Mouse (Mus musculus) heart, embryonic 11.5 days (tissue): Measurements from ENCODE around the gene Vldlr. TPM values are rescaled to one million over a fixed set of nuclear protein-coding genes. Genes with fewer than 3 reads are reported as not detected.

Experiments used
- ATAC-seq: fragments of 200-750 bp; cut with Nextera tagmentation; replicated peaks from 2 replicates; pipeline ENCODE4 v1.8.0; 2017; ENCODE audit warnings: moderate library complexity; ENCODE audit not compliant: insufficient number of reproducible peaks, low FRiP score, low TSS enrichment
- H3K27ac ChIP-seq: fragments of 300-500 bp; sonication (generic); 2 replicates; pipeline ENCODE4 v1.5.1; 2014; ENCODE audit warnings: mild to moderate bottlenecking, low read depth, low read length
- H3K27me3 ChIP-seq: fragments of 300-500 bp; sonication (generic); 2 replicates; pipeline ENCODE4 v1.6.1; 2014; ENCODE audit warnings: mild to moderate bottlenecking, low read length, mixed read lengths; ENCODE audit not compliant: control insufficient read depth, insufficient read depth
- H3K36me3 ChIP-seq: fragments of 300-500 bp; sonication (generic); 2 replicates; pipeline ENCODE4 v1.6.1; 2014; ENCODE audit warnings: mild to moderate bottlenecking, low read length, moderate library complexity, mixed read lengths; ENCODE audit not compliant: control insufficient read depth, insufficient read depth
- H3K4me1 ChIP-seq: fragments of 300-500 bp; sonication (generic); 2 replicates; pipeline ENCODE4 v1.6.1; 2014; ENCODE audit warnings: low read length; ENCODE audit not compliant: control insufficient read depth, insufficient read depth
- H3K4me2 ChIP-seq: fragments of 300-500 bp; sonication (generic); 2 replicates; pipeline ENCODE4 v1.6.1; 2014; ENCODE audit warnings: mild to moderate bottlenecking, moderate library complexity
- H3K4me3 ChIP-seq: fragments of 300-500 bp; sonication (generic); 2 replicates; pipeline ENCODE4 v1.5.1; 2014; ENCODE audit warnings: low read depth, low read length
- H3K9ac ChIP-seq: fragments of 300-500 bp; sonication (generic); 2 replicates; pipeline ENCODE4 v1.6.1; 2014; ENCODE audit warnings: mild to moderate bottlenecking, low read depth, low read length, moderate library complexity
- H3K9me3 ChIP-seq: fragments of 300-500 bp; sonication (generic); replicated peaks from 2 replicates; pipeline ENCODE4 v1.6.1; 2016; ENCODE audit warnings: low read length; ENCODE audit not compliant: control insufficient read depth
- WGBS: fragments of 180-500 bp; shearing (Covaris S2); extraction: QIAGEN DNeasy Blood & Tissue Kit; methylation state at CpG from one replicate; pipeline ENCODE4 v1.1.7; 2014; ENCODE audit not compliant: insufficient replicate concordance; 5-methylcytosine and 5-hydroxymethylcytosine counted together
- polyA plus RNA-seq: library from polyadenylated mRNA; unstranded; fragments of >200 nt; fragmentation: Nextera tagmentation; extraction: Ambion mirVana; gene quantifications from 2 replicates; pipeline ENCODE4 v1.2.1, GENCODE M21; 2014

The Vldlr gene
- polyA plus RNA-seq, 1 experiment from 2014 or later: 16.8 TPM

DNA sequence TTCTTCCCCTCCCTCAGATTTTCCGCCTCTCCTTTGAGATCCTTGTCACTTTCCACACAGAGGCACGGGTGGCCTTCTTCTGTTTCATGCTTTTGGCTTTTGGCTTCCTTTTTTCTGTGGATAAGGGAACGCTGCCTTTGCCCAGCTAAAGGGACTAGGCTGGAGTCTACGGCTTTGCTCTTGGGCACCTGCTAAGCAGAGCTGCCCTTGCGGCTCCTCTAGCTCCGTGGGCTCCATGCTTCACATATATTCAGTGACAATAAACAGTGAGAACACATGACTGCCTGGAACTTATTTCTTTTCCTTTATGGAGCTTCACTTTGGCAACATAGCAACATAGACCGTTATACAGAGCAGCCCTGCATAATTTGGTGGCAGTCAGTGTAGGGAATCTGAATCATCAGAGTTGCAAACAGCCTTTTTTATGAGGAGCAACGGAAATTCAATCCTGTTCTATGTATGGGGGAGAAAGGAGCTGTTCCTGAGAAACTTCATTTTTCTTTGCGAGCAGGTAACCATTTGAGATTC lies 12.5 kb upstream of the Vldlr start:
- no peaks in the 10 kb centered on the region for H3K4me1 ChIP-seq
- no peak overlapping the region for H3K4me3 ChIP-seq
- ATAC-seq: no peak
- WGBS: 75% methylated on average over 9 of the region's 9 CpGs
- no peak overlapping the region for H3K9ac ChIP-seq
- H3K4me2 ChIP-seq: no peak overlapping the region
- no peaks in the 10 kb centered on the region for H3K9me3 ChIP-seq
- H3K36me3 ChIP-seq: no peaks in the 10 kb centered on the region
- H3K27ac ChIP-seq: no peak overlapping the region
- no peaks in the 10 kb centered on the region for H3K27me3 ChIP-seq

DNA sequence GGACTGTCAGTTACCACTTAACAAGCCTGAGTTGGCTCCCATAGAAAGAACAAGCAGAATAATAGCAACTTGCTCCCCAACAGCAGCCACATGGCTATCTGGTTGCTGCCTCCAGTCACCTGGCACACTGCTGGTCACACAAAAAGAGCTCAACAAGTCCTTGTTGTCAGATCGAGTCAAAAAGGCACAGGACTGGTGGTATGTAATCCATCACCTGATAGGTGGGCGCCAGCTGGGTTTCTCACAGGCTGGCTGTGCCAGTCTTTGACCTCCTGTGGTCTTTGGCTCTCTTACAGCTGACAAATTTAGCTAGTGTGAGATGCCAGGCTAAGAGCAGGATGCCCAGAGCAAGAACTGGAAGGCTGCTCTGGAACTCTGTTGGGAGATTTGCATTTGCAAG lies 5.3 kb upstream of the Vldlr start:
- WGBS: 61% methylated on average over 2 of the region's 2 CpGs
- Histone ChIP-seq H3K4me1 (no peaks in the 10 kb centered on the region), H3K4me3 (no peak overlapping the region), H3K27ac (no peak overlapping the region), H3K4me2 (no peak overlapping the region), H3K36me3 (no peaks in the 10 kb centered on the region), H3K9me3 (no peaks in the 10 kb centered on the region), H3K27me3 (peaks cover 11% of the 10 kb centered on the region; the same call in 1 of the 2 replicates), H3K9ac (no peak overlapping the region)
- ATAC-seq: no peak

DNA sequence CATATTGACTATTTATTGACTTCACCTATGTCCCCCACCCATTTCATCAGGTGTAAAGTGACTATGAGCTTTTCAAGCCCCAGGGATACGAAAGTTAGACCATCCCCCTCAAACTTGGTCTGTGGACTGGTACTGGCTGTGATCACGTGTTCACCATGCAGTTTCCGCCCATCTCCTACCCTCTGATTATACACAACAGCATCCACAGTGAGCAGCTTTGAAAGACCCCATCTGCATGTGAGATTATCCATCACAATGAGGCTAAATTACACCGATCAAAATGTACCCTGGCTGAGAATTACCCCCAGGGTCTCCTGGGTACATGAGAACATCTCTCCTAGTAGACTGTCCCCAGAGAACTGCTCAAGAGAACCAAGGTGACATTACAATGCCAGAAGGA lies 688 bp upstream of the Vldlr start:
- no peaks in the 10 kb centered on the region for H3K36me3 ChIP-seq
- H3K27me3 ChIP-seq: peaks cover 16% of the 10 kb centered on the region; the same call in 1 of the 2 replicates
- WGBS: 74% methylated on average over 4 of the region's 4 CpGs
- no peak overlapping the region for H3K4me3 ChIP-seq
- no peaks in the 10 kb centered on the region for H3K4me1 ChIP-seq
- H3K27ac ChIP-seq: no peak overlapping the region
- ATAC-seq: no peak
- H3K9ac ChIP-seq: no peak overlapping the region
- no peak overlapping the region for H3K4me2 ChIP-seq
- H3K9me3 ChIP-seq: no peaks in the 10 kb centered on the region

DNA sequence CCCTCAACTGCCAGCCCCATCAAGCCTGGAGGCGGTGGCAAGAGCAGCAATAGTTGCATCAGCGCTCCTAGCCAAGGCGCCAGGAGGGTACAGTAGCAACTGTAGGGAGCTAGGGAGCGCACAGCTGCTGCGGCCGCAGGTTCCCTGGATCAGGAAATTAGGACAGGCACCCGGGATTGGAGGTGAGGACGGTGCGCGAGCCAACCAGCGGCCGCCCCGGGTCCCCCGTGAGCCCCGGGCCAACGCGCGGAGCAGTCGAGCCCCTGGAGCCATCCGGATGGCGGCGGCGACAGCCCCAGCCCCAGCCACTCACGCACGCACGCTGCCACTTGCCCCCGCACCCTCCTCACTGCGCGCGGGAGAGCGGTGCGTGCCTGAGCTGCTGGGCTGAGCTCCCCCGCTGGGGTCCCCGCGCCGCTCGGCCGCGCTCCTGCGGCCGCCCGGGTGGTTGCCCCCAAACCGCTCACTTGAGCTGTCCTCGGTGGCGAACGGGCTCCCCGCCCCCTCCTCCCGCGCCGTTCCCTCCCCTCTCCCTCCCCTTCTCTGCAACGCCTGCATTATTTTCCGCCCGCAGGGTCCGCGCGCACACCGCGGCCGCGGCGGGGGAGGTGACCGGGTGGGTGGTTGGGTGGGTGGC lies 601 bp downstream of the Vldlr start:
- Histone ChIP-seq H3K27me3 (peaks cover 16% of the 10 kb centered on the region; the same call in 1 of the 2 replicates), H3K9me3 (no peaks in the 10 kb centered on the region), H3K36me3 (no peaks in the 10 kb centered on the region), H3K9ac (peak overlapping the region; percentile 77), H3K4me2 (peak overlapping the region; percentile 76), H3K4me3 (peak overlapping the region; percentile 77), H3K27ac (peak overlapping the region; percentile 77), H3K4me1 (no peaks in the 10 kb centered on the region)
- under 1% methylated on average over 38 of the region's 62 CpGs for WGBS
- ATAC-seq: peak; percentile 48

DNA sequence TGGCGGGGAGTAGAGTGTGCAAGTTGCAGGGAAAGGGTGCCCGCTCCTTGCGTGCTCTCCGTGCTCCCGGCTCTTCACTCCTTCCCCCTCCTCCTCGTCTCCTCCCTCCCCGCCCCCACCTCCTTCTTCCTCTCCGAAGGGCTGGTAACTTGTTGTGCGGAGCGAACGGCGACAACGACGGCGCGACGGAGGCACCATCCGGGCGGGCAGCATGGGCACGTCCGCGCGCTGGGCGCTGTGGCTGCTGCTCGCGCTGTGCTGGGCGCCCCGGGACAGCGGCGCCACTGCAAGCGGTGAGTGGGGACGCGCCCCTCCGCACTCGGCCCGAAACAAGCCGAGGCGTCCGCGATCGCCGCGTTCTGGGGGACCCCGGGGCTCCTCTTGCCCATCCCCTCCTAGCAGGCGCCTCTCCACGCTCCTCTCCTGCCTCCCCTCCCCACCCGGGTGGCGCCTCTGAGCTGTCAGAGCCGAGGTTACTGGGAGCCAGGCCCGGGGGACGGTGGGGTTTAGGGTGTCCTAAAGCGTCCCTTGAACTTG lies 1.2 kb downstream of the Vldlr start:
- Histone ChIP-seq H3K4me3 (peak overlapping the region; percentile 77), H3K36me3 (no peaks in the 10 kb centered on the region), H3K4me1 (no peaks in the 10 kb centered on the region), H3K9ac (peak overlapping the region; percentile 77), H3K4me2 (peak overlapping the region; percentile 76), H3K27me3 (peaks cover 16% of the 10 kb centered on the region; the same call in 1 of the 2 replicates), H3K27ac (peak overlapping the region; percentile 77), H3K9me3 (no peaks in the 10 kb centered on the region)
- ATAC-seq: peak; percentile 67
- under 1% methylated on average over 44 of the region's 52 CpGs for WGBS

DNA sequence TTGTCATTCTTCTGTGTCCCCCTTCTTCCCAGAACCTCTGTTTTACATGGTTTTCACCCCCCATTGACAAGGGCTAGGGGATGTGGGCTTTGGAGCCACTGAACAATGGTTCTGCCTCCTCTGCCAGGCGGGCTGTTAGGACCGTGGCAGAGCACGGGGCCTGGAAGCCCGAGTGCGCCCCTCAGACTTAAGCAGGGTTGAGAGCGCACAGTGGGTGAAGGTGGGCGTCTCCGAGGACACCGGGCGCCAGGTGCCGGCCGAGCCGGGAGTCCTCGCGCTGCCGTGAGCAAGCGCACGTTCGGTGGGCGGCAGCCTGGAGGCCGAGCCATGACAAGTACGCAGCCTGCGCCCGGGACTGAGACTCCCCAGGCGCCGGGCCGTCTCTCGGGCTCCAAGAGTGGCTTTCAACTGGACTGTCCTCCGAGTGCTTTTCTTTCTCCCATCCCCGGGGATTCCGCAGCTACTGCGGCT lies 1.7 kb downstream of the Vldlr start:
- H3K27ac ChIP-seq: peak overlapping the region; percentile 77
- peak overlapping the region; percentile 77 for H3K4me3 ChIP-seq
- ATAC-seq: no peak
- peak overlapping the region; percentile 76 for H3K4me2 ChIP-seq
- WGBS: 1% methylated on average over 32 of the region's 32 CpGs
- H3K27me3 ChIP-seq: peaks cover 16% of the 10 kb centered on the region; the same call in 1 of the 2 replicates
- H3K36me3 ChIP-seq: no peaks in the 10 kb centered on the region
- peak overlapping the region; percentile 77 for H3K9ac ChIP-seq
- H3K4me1 ChIP-seq: no peaks in the 10 kb centered on the region
- H3K9me3 ChIP-seq: no peaks in the 10 kb centered on the region

DNA sequence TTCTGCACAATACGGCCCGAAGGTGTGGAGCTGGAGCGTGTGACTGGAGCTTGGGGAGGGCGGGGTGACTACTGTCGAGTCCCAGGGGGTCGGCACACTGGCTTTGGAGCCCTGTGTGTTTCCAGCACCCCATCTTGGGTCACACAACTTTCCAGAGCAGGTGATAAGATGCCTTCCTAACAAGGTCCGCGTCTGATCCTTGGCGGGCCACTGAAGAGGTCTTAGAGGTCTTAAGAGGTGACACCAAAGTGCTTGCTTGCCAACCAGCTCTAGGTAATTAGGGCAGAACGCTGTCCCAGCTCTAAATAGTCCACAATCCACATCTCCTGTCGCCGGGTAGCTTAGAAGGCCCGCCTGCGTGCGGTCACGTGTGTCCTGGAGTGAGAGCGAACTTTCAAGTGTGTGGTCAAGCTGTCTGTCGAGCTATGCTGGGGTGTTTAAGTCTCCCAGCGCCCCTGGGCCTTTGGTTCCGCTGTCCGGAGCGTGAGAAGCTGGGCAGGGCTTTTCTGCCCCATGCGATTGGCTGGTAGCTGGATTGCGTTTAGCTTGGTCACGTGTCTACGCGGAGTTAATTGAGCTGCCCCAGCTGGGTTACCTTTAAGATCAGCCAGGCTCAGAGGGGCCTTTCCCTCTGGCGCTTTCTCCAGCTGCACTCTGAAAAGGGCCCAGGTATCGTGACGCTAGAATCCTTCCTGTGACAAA lies 2.4 kb downstream of the Vldlr start:
- ATAC-seq: peak; percentile 63
- Histone ChIP-seq H3K4me1 (no peaks in the 10 kb centered on the region), H3K9me3 (no peaks in the 10 kb centered on the region), H3K4me2 (peak overlapping the region; percentile 76), H3K36me3 (no peaks in the 10 kb centered on the region), H3K9ac (peak overlapping the region; percentile 77), H3K4me3 (peak overlapping the region; percentile 77), H3K27me3 (peaks cover 16% of the 10 kb centered on the region; the same call in 1 of the 2 replicates), H3K27ac (peak overlapping the region; percentile 77)
- under 1% methylated on average over 30 of the region's 30 CpGs for WGBS

DNA sequence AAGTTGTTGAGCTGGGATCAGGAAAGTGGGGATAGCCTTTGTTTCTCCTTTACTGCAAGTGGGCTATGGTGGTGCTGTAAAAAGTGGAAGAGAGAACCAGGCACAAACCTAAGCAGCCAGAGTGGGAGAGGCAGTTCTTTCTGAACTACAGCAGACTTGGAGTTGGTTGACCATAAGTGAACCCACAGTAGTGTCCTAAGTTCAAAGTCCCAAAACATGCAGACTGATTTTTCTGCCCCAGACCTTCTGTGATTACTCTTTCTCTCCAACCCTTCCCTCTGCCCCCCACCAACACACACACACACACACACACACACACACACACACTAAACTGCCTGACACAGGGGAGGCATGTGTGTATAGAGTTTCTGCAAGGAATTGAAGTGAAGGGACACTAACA lies 3.3 kb downstream of the Vldlr start:
- Histone ChIP-seq H3K4me3 (no peak overlapping the region), H3K36me3 (no peaks in the 10 kb centered on the region), H3K27ac (no peak overlapping the region), H3K4me1 (0 out of 2 replicates have a peak, but pooled peaks cover under 1% of the 10 kb centered on the region), H3K9me3 (no peaks in the 10 kb centered on the region), H3K9ac (no peak overlapping the region), H3K27me3 (peaks cover 16% of the 10 kb centered on the region; the same call in 1 of the 2 replicates), H3K4me2 (no peak overlapping the region; the same call in 1 of the 2 replicates)
- no peak for ATAC-seq
